Mouse (Mus musculus) kidney, adult 2 months (tissue): ENCODE measurements at regions not wholly inside any gene's neighbourhood (a gene's known extent, or its start where the extent isn't known, plus 50 kb on each side); places are given as distances from the start of the nearest gene placed in this dataset.

Source experiments
- CTCF ChIP-seq: fragments of 200-500 bp; conservative IDR thresholded peaks from 2 replicates; pipeline ENCODE4 v1.5.1; 2011; ENCODE audit warnings: low read depth, mild to moderate bottlenecking, control low read depth, low read length, moderate library complexity, mixed read lengths; ENCODE audit not compliant: insufficient read depth, insufficient read length
- POLR2A ChIP-seq: fragments of 200-500 bp; IDR thresholded peaks from one replicate; pipeline ENCODE4 v1.6.1; 2011; ENCODE audit warnings: low read depth, low read length, control low read depth

GRCm38 (mm10) chr4:75115346-75115745, 162.8 kb downstream of the Dmac1 start:
- TF ChIP-seq CTCF (no peak), POLR2A (no peak)
